Mouse (Mus musculus) forebrain, embryonic 10.5 days (tissue): ENCODE measurements around the gene Faf1. TPM values are rescaled to one million over a fixed set of nuclear protein-coding genes. Genes with fewer than 3 reads are reported as not detected.

Experiments used
- DNase-seq: peaks from one replicate; pipeline ENCODE4 v3.0.0-alpha.2; 2017; ENCODE audit warnings: low spot score; ENCODE audit errors: extremely low spot score
- H3K27ac ChIP-seq: fragments of 300-500 bp; sonication (generic); 2 replicates; pipeline ENCODE4 v1.5.1; 2016; ENCODE audit warnings: mild to moderate bottlenecking
- H3K27me3 ChIP-seq: fragments of 300-500 bp; sonication (generic); 2 replicates; pipeline ENCODE4 v1.6.1; 2016; ENCODE audit warnings: mild to moderate bottlenecking; ENCODE audit not compliant: poor library complexity, severe bottlenecking
- H3K36me3 ChIP-seq: fragments of 300-500 bp; sonication (generic); replicated peaks from 2 replicates; pipeline ENCODE4 v1.6.1; 2016; ENCODE audit warnings: mild to moderate bottlenecking, moderate library complexity
- H3K4me1 ChIP-seq: fragments of 300-500 bp; sonication (generic); 2 replicates; pipeline ENCODE4 v1.6.1; 2016
- H3K4me3 ChIP-seq: fragments of 300-500 bp; sonication (generic); 2 replicates; pipeline ENCODE4 v1.5.1; 2016; ENCODE audit warnings: mild to moderate bottlenecking, moderate library complexity
- H3K9me3 ChIP-seq: fragments of 300-500 bp; sonication (generic); 2 replicates; pipeline ENCODE4 v1.6.1; 2016; ENCODE audit warnings: mild to moderate bottlenecking, moderate library complexity
- WGBS: fragments of 180-500 bp; shearing (Covaris S2); methylation state at CpG from one replicate; pipeline ENCODE4 v1.1.7; 2016; 5-methylcytosine and 5-hydroxymethylcytosine counted together
- polyA plus RNA-seq: library from polyadenylated mRNA; unstranded; fragments of >200 nt; fragmentation: Nextera tagmentation; extraction: Ambion mirVana; gene quantifications from 2 replicates; pipeline ENCODE4 v1.2.1, GENCODE M21; 2016

Faf1 gene
- polyA plus RNA-seq, 1 experiment from 2014 or later, result 28.3 TPM

DNA sequence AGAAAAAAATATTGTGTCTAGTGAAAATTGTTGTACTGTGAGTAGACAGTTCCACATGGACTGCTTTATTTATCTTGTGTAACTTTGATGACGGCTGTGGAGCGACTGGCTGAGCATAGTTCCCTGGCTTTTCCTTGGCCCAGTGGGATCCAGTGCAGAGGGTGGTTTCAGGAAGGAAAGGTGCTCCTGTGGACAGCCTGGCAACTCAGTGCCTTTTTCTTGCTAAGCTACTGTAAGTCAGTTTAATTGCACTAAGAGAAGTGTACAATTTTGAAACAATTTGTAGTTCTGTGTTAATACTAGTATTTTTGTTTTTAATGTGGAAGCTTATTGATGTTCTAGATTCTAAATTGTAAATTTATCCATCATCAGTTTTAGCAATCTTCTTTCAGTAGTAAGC is 83.5 kb downstream of the Faf1 start:
- Histone ChIP-seq H3K4me3 (no peak overlapping the region), H3K36me3 (no peaks in the 10 kb centered on the region), H3K9me3 (no peaks in the 10 kb centered on the region), H3K4me1 (peaks cover 67% of the 10 kb centered on the region), H3K27ac (peak overlapping the region; percentile 67; the same call in 1 of the 2 replicates), H3K27me3 (peaks cover 31% of the 10 kb centered on the region)
- no peak for DNase-seq
- 42% methylated on average over 2 of the region's 2 CpGs for WGBS

DNA sequence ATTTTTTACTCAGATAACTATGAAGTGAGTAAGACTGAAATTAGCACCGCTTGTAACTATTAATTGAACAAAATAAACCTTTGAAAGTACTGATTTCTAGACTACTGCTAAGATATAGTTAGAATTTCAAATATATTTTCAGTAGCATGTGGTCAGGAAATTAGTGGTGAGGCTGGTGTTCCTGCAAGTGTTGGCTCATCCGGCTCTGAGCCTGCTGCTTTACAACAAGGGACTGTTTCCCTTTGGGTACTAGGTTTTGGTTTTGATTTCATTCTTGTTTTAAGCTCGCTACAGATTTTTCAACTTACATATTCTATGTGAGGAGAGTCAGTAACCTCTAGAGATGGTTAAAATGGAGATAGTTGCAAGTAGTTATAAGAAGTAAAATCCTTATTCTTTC is 84.1 kb downstream of the Faf1 start:
- H3K4me1 ChIP-seq, result peaks cover 73% of the 10 kb centered on the region
- no peak for DNase-seq
- H3K27me3 ChIP-seq, result peaks cover 35% of the 10 kb centered on the region
- H3K36me3 ChIP-seq, result no peaks in the 10 kb centered on the region
- H3K27ac ChIP-seq, result peak overlapping the region; percentile 67
- 65% methylated on average over 3 of the region's 3 CpGs for WGBS
- no peaks in the 10 kb centered on the region for H3K9me3 ChIP-seq
- H3K4me3 ChIP-seq, result no peak overlapping the region

GRCm38 (mm10) chr4:109762768-109763501 is 86.5 kb downstream of the Faf1 start:
- no peak overlapping the region for H3K4me3 ChIP-seq
- H3K27ac ChIP-seq, result peak overlapping the region; percentile 71; the same call in 1 of the 2 replicates
- peaks cover 48% of the 10 kb centered on the region for H3K27me3 ChIP-seq
- DNase-seq, result peak; percentile 79
- H3K4me1 ChIP-seq, result peaks cover 74% of the 10 kb centered on the region
- H3K36me3 ChIP-seq, result no peaks in the 10 kb centered on the region
- 17% methylated on average over 7 of the region's 7 CpGs for WGBS
- no peaks in the 10 kb centered on the region for H3K9me3 ChIP-seq

- no peaks in the 10 kb centered on the region for H3K9me3 ChIP-seq
- no peak overlapping the region for H3K27ac ChIP-seq
- WGBS, result 86% methylated on average over 1 of the region's 1 CpGs
- no peaks in the 10 kb centered on the region for H3K36me3 ChIP-seq
- H3K27me3 ChIP-seq, result peaks cover 25% of the 10 kb centered on the region
- peaks cover 22% of the 10 kb centered on the region for H3K4me1 ChIP-seq
- DNase-seq, result no peak
- H3K4me3 ChIP-seq, result no peak overlapping the region
Observed at GRCm38 (mm10) chr4:109769071-109769470, 92.7 kb downstream of the Faf1 start.

GRCm38 (mm10) chr4:109782577-109783114 is 106.3 kb downstream of the Faf1 start:
- peaks cover 49% of the 10 kb centered on the region for H3K4me1 ChIP-seq
- H3K9me3 ChIP-seq, result no peaks in the 10 kb centered on the region
- DNase-seq, result no peak
- H3K27me3 ChIP-seq, result peaks cover 39% of the 10 kb centered on the region; the same call in 1 of the 2 replicates
- 23% methylated on average over 4 of the region's 4 CpGs for WGBS
- H3K4me3 ChIP-seq, result no peak overlapping the region
- 0 out of 2 replicates have a peak overlapping the region, but pooled peaks have one; percentile 64 for H3K27ac ChIP-seq
- H3K36me3 ChIP-seq, result no peaks in the 10 kb centered on the region

- Histone ChIP-seq H3K4me3 (no peak overlapping the region; the same call in 1 of the 2 replicates), H3K9me3 (no peaks in the 10 kb centered on the region), H3K4me1 (peaks cover 77% of the 10 kb centered on the region), H3K27me3 (peaks cover 9% of the 10 kb centered on the region; the same call in 1 of the 2 replicates), H3K27ac (peak overlapping the region; percentile 67), H3K36me3 (no peaks in the 10 kb centered on the region)
- DNase-seq, result no peak
- 18% methylated on average over 4 of the region's 4 CpGs for WGBS
Observed at GRCm38 (mm10) chr4:109789347-109790001, 113.1 kb downstream of the Faf1 start.

DNA sequence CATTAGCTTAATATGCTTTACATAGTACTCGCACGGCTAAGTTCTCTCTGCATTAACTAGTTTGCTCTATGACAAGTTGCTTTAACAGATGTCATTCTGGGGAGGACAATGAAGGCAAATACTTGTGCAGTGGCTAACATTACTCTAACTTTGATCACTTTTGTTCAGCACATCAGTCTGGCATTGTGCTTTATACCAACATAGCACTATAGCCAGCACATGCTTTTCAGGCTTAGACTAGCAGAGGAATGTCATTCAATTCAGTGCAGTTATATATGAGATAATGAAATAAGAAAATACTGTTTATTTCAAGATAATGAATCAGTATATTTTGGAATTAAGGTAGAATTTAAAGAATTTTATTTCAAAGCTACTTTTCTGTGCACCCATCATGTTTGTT is 115.9 kb downstream of the Faf1 start:
- H3K27ac ChIP-seq, result peak overlapping the region; percentile 71
- no peaks in the 10 kb centered on the region; the same call in 1 of the 2 replicates for H3K36me3 ChIP-seq
- no peak overlapping the region for H3K4me3 ChIP-seq
- H3K9me3 ChIP-seq, result no peaks in the 10 kb centered on the region
- peaks cover 73% of the 10 kb centered on the region for H3K4me1 ChIP-seq
- H3K27me3 ChIP-seq, result peaks cover 3% of the 10 kb centered on the region; the same call in 1 of the 2 replicates
- 45% methylated on average over 2 of the region's 2 CpGs for WGBS
- DNase-seq, result no peak

- peak overlapping the region; percentile 71 for H3K27ac ChIP-seq
- no peaks in the 10 kb centered on the region; the same call in 1 of the 2 replicates for H3K36me3 ChIP-seq
- no peaks in the 10 kb centered on the region for H3K9me3 ChIP-seq
- WGBS, result 90% methylated on average over 2 of the region's 2 CpGs
- no peak overlapping the region for H3K4me3 ChIP-seq
- H3K27me3 ChIP-seq, result no peaks in the 10 kb centered on the region
- DNase-seq, result no peak
- peaks cover 70% of the 10 kb centered on the region for H3K4me1 ChIP-seq
Observed at GRCm38 (mm10) chr4:109793072-109793471, 116.7 kb downstream of the Faf1 start.

GRCm38 (mm10) chr4:109797511-109798182 is 121.3 kb downstream of the Faf1 start:
- WGBS, result 85% methylated on average over 10 of the region's 10 CpGs
- H3K9me3 ChIP-seq, result no peaks in the 10 kb centered on the region
- no peak overlapping the region for H3K27ac ChIP-seq
- no peak for DNase-seq
- H3K4me3 ChIP-seq, result no peak overlapping the region
- peaks cover 11% of the 10 kb centered on the region for H3K36me3 ChIP-seq
- H3K4me1 ChIP-seq, result peaks cover 24% of the 10 kb centered on the region
- no peaks in the 10 kb centered on the region for H3K27me3 ChIP-seq

DNA sequence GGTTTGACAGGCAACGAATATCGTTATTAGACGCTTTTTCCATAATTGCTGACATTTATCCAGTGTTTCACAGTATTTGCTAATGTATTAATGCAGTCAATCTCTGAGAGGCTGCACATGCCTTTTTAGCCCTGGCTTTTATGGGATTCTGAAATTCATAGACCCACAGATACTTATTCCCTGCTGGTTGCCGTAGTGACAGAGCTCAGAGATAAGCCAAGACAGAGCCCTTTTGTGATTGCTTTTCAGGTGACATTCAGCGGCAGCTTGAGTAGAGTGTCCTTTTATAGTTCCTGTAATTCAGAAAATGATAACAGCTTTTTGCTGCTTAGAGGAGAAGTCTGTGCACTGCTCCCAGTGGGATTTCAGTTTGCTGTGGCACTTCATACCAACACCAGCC is 130.0 kb downstream of the Faf1 start:
- Histone ChIP-seq H3K36me3 (peaks cover 4% of the 10 kb centered on the region; the same call in 1 of the 2 replicates), H3K27ac (no peak overlapping the region), H3K4me3 (no peak overlapping the region), H3K27me3 (no peaks in the 10 kb centered on the region), H3K9me3 (no peaks in the 10 kb centered on the region), H3K4me1 (peaks cover 17% of the 10 kb centered on the region)
- DNase-seq, result no peak
- WGBS, result 71% methylated on average over 5 of the region's 5 CpGs

DNA sequence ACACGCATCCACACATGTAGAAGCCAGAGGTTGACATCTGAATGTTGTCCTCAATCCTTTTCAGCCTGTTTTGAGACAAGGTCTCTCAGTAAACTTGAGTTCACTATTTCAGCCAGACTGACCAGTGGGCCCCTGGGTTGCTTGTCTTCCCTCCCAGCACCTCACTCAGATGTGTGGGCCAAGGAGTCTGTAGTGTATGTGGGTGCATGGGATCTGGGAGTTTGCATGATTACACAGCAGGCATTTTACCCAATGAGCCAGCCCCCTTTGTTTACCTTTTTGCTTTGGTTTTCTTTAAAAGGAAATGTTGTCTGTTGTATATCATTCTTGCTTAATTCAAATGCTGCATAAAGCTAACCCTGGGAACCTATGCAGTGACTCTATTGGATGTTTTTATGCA is 138.8 kb downstream of the Faf1 start:
- Histone ChIP-seq H3K9me3 (no peaks in the 10 kb centered on the region), H3K4me3 (no peak overlapping the region), H3K27ac (peak overlapping the region; percentile 44; the same call in 1 of the 2 replicates), H3K27me3 (no peaks in the 10 kb centered on the region), H3K4me1 (peaks cover 39% of the 10 kb centered on the region), H3K36me3 (no peaks in the 10 kb centered on the region)
- no peak for DNase-seq
- WGBS, result 64% methylated on average over 1 of the region's 1 CpGs

DNA sequence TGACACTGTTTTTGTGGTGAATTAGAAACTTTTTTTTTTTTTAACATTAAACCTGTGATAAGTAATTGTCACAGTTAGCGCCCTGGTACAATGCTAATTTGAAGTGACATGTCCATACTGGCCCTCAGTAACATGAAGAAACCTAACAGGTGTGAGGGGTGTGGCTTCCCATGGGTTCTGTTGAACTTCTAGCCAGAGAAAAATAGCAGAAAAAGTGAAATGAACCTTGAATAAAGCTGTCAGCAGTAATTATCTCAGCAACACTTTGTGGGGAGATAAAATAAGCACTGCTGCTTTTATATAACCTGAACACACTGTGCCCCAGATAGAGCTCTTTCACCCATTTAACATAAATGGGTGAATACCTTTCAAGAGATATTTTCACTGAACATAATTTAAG is 139.2 kb downstream of the Faf1 start:
- H3K27ac ChIP-seq, result no peak overlapping the region
- H3K27me3 ChIP-seq, result no peaks in the 10 kb centered on the region
- no peaks in the 10 kb centered on the region for H3K9me3 ChIP-seq
- no peak overlapping the region for H3K4me3 ChIP-seq
- H3K4me1 ChIP-seq, result peaks cover 43% of the 10 kb centered on the region
- no peak for DNase-seq
- no peaks in the 10 kb centered on the region for H3K36me3 ChIP-seq
- WGBS, result 38% methylated on average over 1 of the region's 1 CpGs
